Mouse (Mus musculus) embryonic facial prominence, embryonic 15.5 days (tissue): ENCODE data around the gene B4galt2. TPM values are rescaled to one million over a fixed set of nuclear protein-coding genes. Genes with fewer than 3 reads are reported as not detected.

ENCODE experiments used
- ATAC-seq: fragments of 200-750 bp; cut with Nextera tagmentation; 2 replicates; pipeline ENCODE4 v1.8.0; 2017; ENCODE audit warnings: low read depth, moderate TSS enrichment; ENCODE audit not compliant: insufficient number of reproducible peaks, low FRiP score, low TSS enrichment
- H3K27ac ChIP-seq: fragments of 300-500 bp; sonication (generic); replicated peaks from 2 replicates; pipeline ENCODE4 v1.5.1; 2015; ENCODE audit warnings: mild to moderate bottlenecking, inconsistent platforms
- H3K27me3 ChIP-seq: fragments of 300-500 bp; sonication (generic); 2 replicates; pipeline ENCODE4 v1.6.1; 2015; ENCODE audit warnings: inconsistent platforms
- H3K36me3 ChIP-seq: fragments of 300-500 bp; sonication (generic); 2 replicates; pipeline ENCODE4 v1.6.1; 2015; ENCODE audit warnings: mild to moderate bottlenecking, inconsistent platforms
- H3K4me1 ChIP-seq: fragments of 300-500 bp; sonication (generic); 2 replicates; pipeline ENCODE4 v1.6.1; 2015; ENCODE audit warnings: inconsistent platforms
- H3K4me2 ChIP-seq: fragments of 300-500 bp; sonication (generic); replicated peaks from 2 replicates; pipeline ENCODE4 v1.6.1; 2015; ENCODE audit warnings: mild to moderate bottlenecking, inconsistent platforms
- H3K4me3 ChIP-seq: fragments of 300-500 bp; sonication (generic); replicated peaks from 2 replicates; pipeline ENCODE4 v1.5.1; 2015; ENCODE audit warnings: mild to moderate bottlenecking, inconsistent platforms
- H3K9ac ChIP-seq: fragments of 300-500 bp; sonication (generic); 2 replicates; pipeline ENCODE4 v1.6.1; 2015; ENCODE audit warnings: inconsistent platforms
- H3K9me3 ChIP-seq: fragments of 300-500 bp; sonication (generic); replicated peaks from 2 replicates; pipeline ENCODE4 v1.6.1; 2016; ENCODE audit warnings: inconsistent platforms
- WGBS: fragments of 180-500 bp; shearing (Covaris S2); methylation state at CpG from one replicate; pipeline ENCODE4 v1.1.7; 2015; 5-methylcytosine and 5-hydroxymethylcytosine counted together
- polyA plus RNA-seq: library from polyadenylated mRNA; unstranded; fragments of >200 nt; fragmentation: Nextera tagmentation; extraction: Ambion mirVana; gene quantifications from 2 replicates; pipeline ENCODE4 v1.2.1, GENCODE M21; 2015

The B4galt2 gene
- polyA plus RNA-seq, result 31.1 and 32.0 TPM in 2 replicates

DNA sequence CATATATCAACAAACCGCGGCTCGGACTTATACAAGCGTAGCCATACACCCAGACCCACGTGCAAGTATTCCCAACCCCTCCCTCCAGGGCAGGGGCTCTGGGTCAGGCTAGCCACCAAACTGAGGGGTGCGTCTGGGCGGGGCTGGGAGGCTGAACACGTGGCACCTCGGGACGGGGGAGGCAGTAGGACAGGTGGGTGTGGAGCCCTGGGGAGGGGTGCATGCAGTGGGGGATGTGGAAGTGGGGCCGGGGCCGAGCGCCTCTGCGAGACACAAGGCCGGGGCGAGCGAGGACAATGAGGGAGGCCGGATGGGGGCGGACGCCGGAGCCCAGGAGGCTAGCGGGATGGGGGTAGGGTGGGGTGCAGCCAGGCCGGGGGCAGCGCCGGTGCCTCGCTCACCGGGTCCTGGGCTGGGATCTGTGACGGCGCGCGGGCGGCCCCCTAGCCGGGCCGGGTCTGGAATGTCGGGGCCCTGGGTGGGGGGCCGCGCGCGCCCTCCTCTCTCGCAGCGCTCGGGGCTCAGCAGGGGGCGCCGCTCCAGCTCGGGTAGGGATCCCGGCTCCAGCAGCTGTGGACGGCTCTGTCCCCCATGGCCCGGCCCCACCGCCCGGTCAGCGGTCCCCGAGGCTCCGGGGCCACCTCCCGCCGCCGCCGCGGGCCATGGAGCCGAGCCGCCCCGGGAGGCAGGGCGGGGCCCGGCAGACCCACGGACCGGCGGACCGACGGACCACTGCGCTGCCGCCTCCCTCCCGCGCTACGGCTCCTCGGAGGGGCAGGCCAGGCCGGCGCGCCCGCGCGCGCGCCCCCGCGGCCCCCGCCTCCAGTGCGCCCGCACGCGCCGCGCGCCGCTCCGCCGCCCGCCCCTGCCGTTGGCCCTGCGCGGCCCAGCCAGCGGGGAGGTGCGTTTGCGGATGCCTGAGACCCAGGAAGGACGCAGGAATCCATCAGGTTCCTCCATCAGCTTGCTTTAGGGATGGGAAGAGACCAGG is at the start of gene B4galt2:
Gene B4galt2, minus strand, starts transcription at position 787 of the 991 bp plus-strand sequence.
- no peaks in the 10 kb centered on the region for H3K27me3 ChIP-seq
- peak within 1 kb of the TSS; percentile 79 for H3K9ac ChIP-seq
- ATAC-seq, result peak; percentile 72
- peaks cover 49% of the 10 kb centered on the region for H3K4me1 ChIP-seq
- H3K36me3 ChIP-seq, result peaks cover 46% of the 10 kb centered on the region
- peak within 1 kb of the TSS; percentile 83 for H3K27ac ChIP-seq
- peak within 1 kb of the TSS; percentile 81 for H3K4me2 ChIP-seq
- no peaks in the 10 kb centered on the region for H3K9me3 ChIP-seq
- WGBS, result under 1% methylated on average over 97 of the region's 103 CpGs
- peak within 1 kb of the TSS; percentile 81 for H3K4me3 ChIP-seq

GRCm38 (mm10) chr4:117929391-117929881 is 46.1 kb upstream of the B4galt2 start, which contains the start of gene Artn:
Artn (minus strand) TSS chr4:117929763.
- no peaks in the 10 kb centered on the region for H3K9me3 ChIP-seq
- peak within 1 kb of the TSS; percentile 90 for H3K4me2 ChIP-seq
- peaks cover 47% of the 10 kb centered on the region for H3K27me3 ChIP-seq
- ATAC-seq, result peak; percentile 67
- 0 out of 2 replicates have a peak, but pooled peaks cover 3% of the 10 kb centered on the region for H3K36me3 ChIP-seq
- H3K27ac ChIP-seq, result 0 out of 2 replicates have a peak within 1 kb of the TSS, but pooled peaks have one; percentile 51
- peak within 1 kb of the TSS; percentile 44; the same call in 1 of the 2 replicates for H3K9ac ChIP-seq
- H3K4me3 ChIP-seq, result peak within 1 kb of the TSS; percentile 45
- H3K4me1 ChIP-seq, result peaks cover 39% of the 10 kb centered on the region
- WGBS, result under 1% methylated on average over 33 of the region's 33 CpGs

DNA sequence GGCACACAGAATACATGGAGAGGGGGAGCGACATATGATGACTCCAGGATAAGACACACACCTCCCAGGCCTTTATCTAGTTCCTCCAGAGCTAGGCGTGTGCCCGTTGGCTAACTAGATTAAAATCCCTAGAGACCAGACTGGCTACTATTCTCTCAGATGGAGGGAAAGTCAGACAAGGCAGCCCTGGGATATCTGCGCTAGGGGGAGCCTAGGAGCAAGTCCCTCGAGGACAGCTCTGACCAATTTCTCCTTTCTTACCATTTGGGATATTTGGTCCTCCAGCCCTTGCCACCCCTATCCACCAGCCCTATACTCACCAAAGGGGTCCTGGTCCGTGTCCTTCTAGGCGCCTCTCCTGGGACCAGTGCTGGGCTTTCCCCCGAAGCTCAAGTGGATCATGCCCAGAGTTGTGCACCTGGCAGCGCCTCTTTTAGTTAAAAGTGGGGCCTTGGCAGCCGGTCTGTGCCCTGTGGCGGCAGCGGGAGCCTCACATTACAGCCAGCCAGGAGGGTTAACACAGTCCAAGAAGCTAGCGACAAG is 45.5 kb upstream of the B4galt2 start:
- 2% methylated on average over 13 of the region's 13 CpGs for WGBS
- Histone ChIP-seq H3K4me1 (peaks cover 39% of the 10 kb centered on the region), H3K4me2 (peak overlapping the region; percentile 90), H3K27me3 (peaks cover 47% of the 10 kb centered on the region), H3K36me3 (0 out of 2 replicates have a peak, but pooled peaks cover 3% of the 10 kb centered on the region), H3K9ac (peak overlapping the region; percentile 44; the same call in 1 of the 2 replicates), H3K27ac (0 out of 2 replicates have a peak overlapping the region, but pooled peaks have one; percentile 51), H3K9me3 (no peaks in the 10 kb centered on the region), H3K4me3 (peak overlapping the region; percentile 45)
- ATAC-seq, result peak; percentile 27

- Histone ChIP-seq H3K9ac (no peak overlapping the region), H3K4me1 (peaks cover 39% of the 10 kb centered on the region), H3K36me3 (0 out of 2 replicates have a peak, but pooled peaks cover 3% of the 10 kb centered on the region), H3K4me2 (peak overlapping the region; percentile 90; the same call in 1 of the 2 replicates), H3K27ac (no peak overlapping the region), H3K9me3 (no peaks in the 10 kb centered on the region), H3K4me3 (0 out of 2 replicates have a peak overlapping the region, but pooled peaks have one; percentile 45), H3K27me3 (peaks cover 47% of the 10 kb centered on the region)
- WGBS, result 10% methylated on average over 6 of the region's 6 CpGs
- no peak for ATAC-seq
Measured at GRCm38 (mm10) chr4:117928234-117928633, 44.9 kb upstream of the B4galt2 start.

DNA sequence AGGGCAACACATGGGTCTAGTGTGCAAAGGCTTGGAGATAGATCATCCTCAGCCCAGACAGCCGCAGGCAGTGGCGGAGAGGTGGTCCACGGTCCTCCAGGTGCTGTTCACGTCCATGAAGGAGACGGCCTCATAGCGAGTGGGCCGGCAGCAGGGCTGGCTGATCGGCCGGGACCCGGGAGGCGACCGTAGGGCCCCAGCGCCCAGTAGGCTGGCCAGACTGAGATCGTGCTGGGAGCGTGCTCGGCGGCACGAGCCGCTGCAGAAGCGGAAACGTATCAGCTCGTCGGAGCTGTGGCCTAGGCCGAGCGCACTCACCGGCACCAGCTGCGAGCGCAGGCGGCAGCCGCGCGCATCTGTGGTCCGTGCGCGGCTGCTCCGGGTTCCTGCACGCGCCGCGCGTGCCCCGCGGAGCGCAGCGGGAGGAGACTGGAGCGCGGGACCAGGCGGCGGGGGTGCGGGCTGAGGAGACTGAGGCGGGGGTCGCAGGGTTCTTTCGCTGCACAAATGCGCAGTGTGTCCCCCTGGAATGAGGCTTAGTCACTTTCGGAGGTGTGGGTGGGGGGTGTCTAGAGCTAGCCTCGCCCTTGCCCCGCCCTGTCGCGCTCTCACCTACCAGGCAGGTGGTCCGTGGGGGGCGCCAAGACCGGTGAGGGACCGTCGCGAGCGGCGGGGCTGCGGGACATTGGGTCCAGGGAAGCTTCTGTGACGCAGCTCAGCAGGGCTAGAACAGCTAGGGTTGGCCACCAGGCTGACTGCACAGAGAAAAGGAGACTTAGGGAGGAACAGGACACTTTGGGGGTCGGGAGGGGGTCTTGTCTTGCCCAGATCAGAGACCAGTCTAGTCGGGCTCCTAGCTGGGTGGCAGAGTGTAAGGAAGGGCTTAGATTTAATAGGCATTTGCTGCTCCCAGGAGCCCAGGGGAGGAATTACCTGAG is 43.5 kb upstream of the B4galt2 start:
- Histone ChIP-seq H3K4me1 (peaks cover 39% of the 10 kb centered on the region), H3K9me3 (no peaks in the 10 kb centered on the region), H3K27me3 (peaks cover 50% of the 10 kb centered on the region), H3K27ac (no peak overlapping the region), H3K4me3 (peak overlapping the region; percentile 49), H3K9ac (peak overlapping the region; percentile 40; the same call in 1 of the 2 replicates), H3K4me2 (peak overlapping the region; percentile 95), H3K36me3 (0 out of 2 replicates have a peak, but pooled peaks cover 1% of the 10 kb centered on the region)
- WGBS, result 3% methylated on average over 71 of the region's 71 CpGs
- peak; percentile 53 for ATAC-seq

- Histone ChIP-seq H3K9me3 (no peaks in the 10 kb centered on the region), H3K27ac (no peak overlapping the region), H3K4me3 (no peak overlapping the region), H3K9ac (no peak overlapping the region), H3K4me1 (peaks cover 39% of the 10 kb centered on the region), H3K36me3 (no peaks in the 10 kb centered on the region), H3K4me2 (no peak overlapping the region), H3K27me3 (peaks cover 44% of the 10 kb centered on the region)
- no peak for ATAC-seq
- 59% methylated on average over 4 of the region's 6 CpGs for WGBS
Measured at GRCm38 (mm10) chr4:117924916-117925315, 41.6 kb upstream of the B4galt2 start.

DNA sequence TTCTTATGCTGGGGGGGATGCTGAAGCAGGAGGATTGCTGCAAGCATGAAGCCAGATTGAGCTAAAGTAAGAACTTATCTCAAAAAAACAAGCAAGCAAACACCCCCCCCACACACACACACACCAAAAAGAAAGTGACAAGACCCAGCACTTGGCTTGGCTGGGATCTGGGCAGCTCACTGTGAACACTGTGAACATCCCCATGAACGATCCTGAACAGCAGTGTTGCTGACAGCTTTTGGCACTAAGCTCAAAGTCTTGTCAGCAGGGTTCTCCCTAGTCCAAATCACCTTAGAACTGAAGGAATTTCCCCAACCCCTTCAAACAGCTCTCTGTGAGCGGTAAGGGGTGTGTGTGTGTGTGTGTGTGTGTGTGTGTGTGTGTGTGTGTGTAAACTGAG is 40.2 kb upstream of the B4galt2 start:
- H3K4me3 ChIP-seq, result no peak overlapping the region
- no peak overlapping the region for H3K4me2 ChIP-seq
- H3K36me3 ChIP-seq, result no peaks in the 10 kb centered on the region
- peaks cover 24% of the 10 kb centered on the region for H3K4me1 ChIP-seq
- H3K27ac ChIP-seq, result no peak overlapping the region
- no peak for ATAC-seq
- H3K27me3 ChIP-seq, result peaks cover 36% of the 10 kb centered on the region
- WGBS, result 52% methylated on average over 2 of the region's 2 CpGs
- H3K9me3 ChIP-seq, result no peaks in the 10 kb centered on the region
- no peak overlapping the region for H3K9ac ChIP-seq

- ATAC-seq, result no peak
- Histone ChIP-seq H3K27me3 (peaks cover 15% of the 10 kb centered on the region), H3K27ac (no peak overlapping the region), H3K4me2 (no peak overlapping the region), H3K9ac (no peak overlapping the region), H3K4me3 (no peak overlapping the region), H3K36me3 (no peaks in the 10 kb centered on the region), H3K9me3 (no peaks in the 10 kb centered on the region), H3K4me1 (peaks cover 3% of the 10 kb centered on the region; the same call in 1 of the 2 replicates)
- WGBS, result 84% methylated on average over 2 of the region's 2 CpGs
Measured at GRCm38 (mm10) chr4:117921358-117921757, 38.1 kb upstream of the B4galt2 start.

DNA sequence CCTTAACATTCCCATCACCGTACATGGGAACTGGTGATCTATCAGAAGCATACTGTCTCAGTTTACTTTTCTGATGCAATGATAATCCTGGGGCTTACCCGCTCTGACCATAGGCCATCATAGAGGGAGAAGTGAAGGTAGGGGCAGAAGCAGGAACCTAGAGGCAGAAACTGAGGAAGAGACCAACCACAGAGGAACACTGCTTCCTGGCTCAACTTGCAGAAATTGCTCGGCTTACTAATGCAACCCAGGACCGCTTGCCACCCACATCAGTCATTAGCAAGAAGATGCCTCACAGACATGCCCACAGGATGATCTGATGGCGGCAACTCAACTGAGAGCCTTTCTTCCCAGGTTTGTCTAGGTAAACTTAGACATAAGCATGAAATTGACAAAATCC is 35.5 kb upstream of the B4galt2 start:
- ATAC-seq, result no peak
- Histone ChIP-seq H3K9me3 (no peaks in the 10 kb centered on the region), H3K4me1 (peaks cover 9% of the 10 kb centered on the region), H3K9ac (no peak overlapping the region), H3K4me3 (no peak overlapping the region), H3K4me2 (no peak overlapping the region), H3K36me3 (no peaks in the 10 kb centered on the region), H3K27ac (no peak overlapping the region), H3K27me3 (peaks cover 3% of the 10 kb centered on the region; the same call in 1 of the 2 replicates)
- 69% methylated on average over 5 of the region's 5 CpGs for WGBS

GRCm38 (mm10) chr4:117918261-117918660 is 35.0 kb upstream of the B4galt2 start:
- ATAC-seq, result no peak
- no peak overlapping the region for H3K27ac ChIP-seq

More at GRCm38 (mm10) chr4:117918261-117918660, 35.0 kb upstream of the B4galt2 start:
- 73% methylated on average over 3 of the region's 3 CpGs for WGBS
- no peak overlapping the region for H3K9ac ChIP-seq
- H3K4me2 ChIP-seq, result no peak overlapping the region
- H3K27me3 ChIP-seq, result peaks cover 3% of the 10 kb centered on the region; the same call in 1 of the 2 replicates
- H3K9me3 ChIP-seq, result no peaks in the 10 kb centered on the region
- H3K4me1 ChIP-seq, result peaks cover 14% of the 10 kb centered on the region
- H3K4me3 ChIP-seq, result no peak overlapping the region
- H3K36me3 ChIP-seq, result no peaks in the 10 kb centered on the region
